Mouse (Mus musculus) ES-Bruce4 (cell line): Measurements from ENCODE around the gene Slc2a10. TPM values are rescaled to one million over a fixed set of nuclear protein-coding genes. Genes with fewer than 3 reads are reported as not detected.

Experiments used
- H3K27ac ChIP-seq: 2 replicates; pipeline ENCODE4 v1.5.1; 2012; ENCODE audit warnings: low read length, inconsistent platforms; ENCODE audit not compliant: insufficient read depth
- H3K27me3 ChIP-seq: 2 replicates; pipeline ENCODE4 v1.6.1; 2012; ENCODE audit warnings: mild to moderate bottlenecking, low read length, inconsistent platforms; ENCODE audit not compliant: control insufficient read depth, poor library complexity, insufficient read depth, severe bottlenecking
- H3K36me3 ChIP-seq: 2 replicates; pipeline ENCODE4 v1.6.1; 2012; ENCODE audit warnings: inconsistent platforms, mild to moderate bottlenecking, low read length, moderate library complexity; ENCODE audit not compliant: control insufficient read depth, poor library complexity, insufficient read depth, severe bottlenecking
- H3K4me1 ChIP-seq: one replicate; pipeline ENCODE4 v1.8.1; 2011; ENCODE audit warnings: low read length; ENCODE audit not compliant: control insufficient read depth, insufficient read depth
- H3K4me3 ChIP-seq: 2 replicates; pipeline ENCODE4 v1.5.1; 2011; ENCODE audit warnings: low read depth, mild to moderate bottlenecking, low read length
- H3K9ac ChIP-seq: 2 replicates; pipeline ENCODE4 v1.6.1; 2012; ENCODE audit warnings: low read depth, mild to moderate bottlenecking, inconsistent platforms; ENCODE audit not compliant: poor library complexity, severe bottlenecking
- H3K9me3 ChIP-seq: replicated peaks from 2 replicates; pipeline ENCODE4 v1.6.1; 2012; ENCODE audit warnings: mild to moderate bottlenecking, low read length, inconsistent platforms; ENCODE audit not compliant: control insufficient read depth, poor library complexity, insufficient read depth, severe bottlenecking
- CTCF ChIP-seq: IDR thresholded peaks from one replicate; pipeline ENCODE4 v1.8.1; 2011; ENCODE audit warnings: low read depth, low read length
- EP300 ChIP-seq: IDR thresholded peaks from 2 replicates; pipeline ENCODE4 v1.6.1; 2011; ENCODE audit warnings: low read depth, low read length; ENCODE audit not compliant: insufficient read depth
- POLR2A ChIP-seq: IDR thresholded peaks from one replicate; pipeline ENCODE4 v1.8.1; 2011; ENCODE audit warnings: low read length; ENCODE audit not compliant: insufficient read depth
- polyA plus RNA-seq: library from polyadenylated mRNA; stranded (reverse); fragments of >200 nt; gene quantifications from 2 replicates; pipeline ENCODE4 v1.2.4, GENCODE M21; 2011; ENCODE audit warnings: low read depth; ENCODE audit not compliant: missing spikeins, insufficient read depth, insufficient read length

Gene Slc2a10
- polyA plus RNA-seq, 1 experiment: 0.22 TPM

DNA sequence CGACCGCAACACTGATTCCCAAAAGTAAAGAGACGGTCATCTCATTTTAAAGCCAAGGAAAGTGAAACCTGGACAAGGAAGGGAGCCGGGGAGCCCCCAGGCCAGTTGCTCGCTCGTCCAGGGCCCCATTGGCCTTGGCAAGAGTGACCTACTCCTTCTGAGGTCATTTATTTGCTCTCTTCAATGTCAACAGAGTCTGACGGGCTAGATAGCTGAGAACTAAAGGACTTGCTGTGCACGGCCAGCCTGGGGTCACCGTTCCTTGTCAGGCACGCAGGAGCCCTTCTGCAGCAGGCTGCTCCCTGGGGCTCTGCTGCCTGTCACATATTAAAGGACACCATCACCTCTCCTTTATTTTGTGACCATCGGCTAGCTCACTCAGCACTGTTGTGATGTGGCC, 31.6 kb upstream of the Slc2a10 start:
- no peak overlapping the region for H3K9ac ChIP-seq
- H3K4me1 ChIP-seq: no peaks in the 10 kb centered on the region
- no peak overlapping the region for H3K4me3 ChIP-seq
- no peaks in the 10 kb centered on the region for H3K36me3 ChIP-seq
- H3K27ac ChIP-seq: no peak overlapping the region
- H3K27me3 ChIP-seq: no peaks in the 10 kb centered on the region
- no peak for TF ChIP-seq POLR2A
- no peak for TF ChIP-seq CTCF
- no peak for TF ChIP-seq EP300
- H3K9me3 ChIP-seq: no peaks in the 10 kb centered on the region

DNA sequence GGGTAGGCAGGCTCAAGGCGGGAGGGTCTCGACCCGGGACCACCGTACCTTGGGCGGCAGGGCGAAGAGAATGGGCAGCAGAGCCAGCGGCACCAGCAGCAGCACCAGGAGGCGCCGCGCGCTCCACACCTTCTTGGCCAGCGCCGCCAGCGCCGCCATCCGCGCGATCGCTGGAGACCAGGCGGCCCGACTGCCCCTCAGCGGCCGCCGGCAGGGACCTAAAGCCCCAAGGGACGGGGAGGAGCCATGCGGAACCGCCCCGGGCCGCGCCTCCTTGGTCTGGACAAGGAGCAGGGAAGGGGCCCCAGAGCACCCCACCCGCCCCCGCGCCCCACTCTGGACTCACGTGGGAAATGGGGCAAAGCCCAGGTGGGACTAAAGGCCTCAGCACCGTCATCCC, 30.6 kb upstream of the Slc2a10 start, which contains the start of gene Slc13a3:
Slc13a3 (minus strand) TSS at position 228 of the 400 bp plus-strand sequence.
- peak within 1 kb of the TSS; percentile 42 for H3K9ac ChIP-seq
- H3K36me3 ChIP-seq: no peaks in the 10 kb centered on the region
- H3K4me3 ChIP-seq: peak within 1 kb of the TSS; percentile 60
- no peaks in the 10 kb centered on the region for H3K9me3 ChIP-seq
- no peaks in the 10 kb centered on the region for H3K27me3 ChIP-seq
- TF ChIP-seq EP300 (no peak), CTCF (no peak), POLR2A (no peak)
- H3K4me1 ChIP-seq: no peaks in the 10 kb centered on the region
- H3K27ac ChIP-seq: no peak within 1 kb of the TSS

GRCm38 (mm10) chr2:165475412-165475811, 28.2 kb upstream of the Slc2a10 start:
- Histone ChIP-seq H3K9ac (no peak overlapping the region), H3K36me3 (no peaks in the 10 kb centered on the region), H3K27me3 (no peaks in the 10 kb centered on the region), H3K4me1 (no peaks in the 10 kb centered on the region), H3K9me3 (no peaks in the 10 kb centered on the region), H3K27ac (no peak overlapping the region), H3K4me3 (no peak overlapping the region)
- no peak for TF ChIP-seq CTCF
- no peak for TF ChIP-seq POLR2A

- Histone ChIP-seq H3K4me1 (no peaks in the 10 kb centered on the region), H3K9me3 (no peaks in the 10 kb centered on the region), H3K36me3 (no peaks in the 10 kb centered on the region), H3K9ac (no peak overlapping the region), H3K4me3 (no peak overlapping the region), H3K27me3 (no peaks in the 10 kb centered on the region), H3K27ac (no peak overlapping the region)
- TF ChIP-seq CTCF: no peak
- TF ChIP-seq POLR2A: no peak
- TF ChIP-seq EP300: no peak
Observed at GRCm38 (mm10) chr2:165475850-165476249, 27.7 kb upstream of the Slc2a10 start.

DNA sequence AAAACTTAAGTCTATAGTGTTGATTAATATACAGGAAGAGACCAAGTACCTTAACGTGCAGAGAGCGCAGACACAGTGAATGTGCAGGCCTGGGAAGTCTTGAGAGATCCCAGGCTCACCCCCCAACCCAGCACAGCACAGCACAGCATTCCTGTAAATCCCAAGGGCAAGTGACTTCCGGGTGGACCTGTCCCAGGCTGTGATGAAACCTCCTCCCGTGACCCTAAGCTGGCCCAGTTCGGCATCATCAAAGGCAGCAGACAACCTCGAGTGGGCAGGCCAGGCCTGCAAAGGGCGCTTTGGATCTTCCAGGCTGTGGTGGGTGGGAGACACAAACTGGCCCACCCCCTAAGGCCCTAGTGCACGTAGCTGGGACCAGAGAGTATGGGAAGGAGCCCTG, 21.6 kb upstream of the Slc2a10 start:
- H3K36me3 ChIP-seq: no peaks in the 10 kb centered on the region
- H3K9me3 ChIP-seq: no peaks in the 10 kb centered on the region
- no peak overlapping the region for H3K27ac ChIP-seq
- H3K4me3 ChIP-seq: no peak overlapping the region
- H3K27me3 ChIP-seq: no peaks in the 10 kb centered on the region
- TF ChIP-seq EP300: no peak
- TF ChIP-seq POLR2A: no peak
- TF ChIP-seq CTCF: no peak
- no peaks in the 10 kb centered on the region for H3K4me1 ChIP-seq
- H3K9ac ChIP-seq: no peak overlapping the region

- Histone ChIP-seq H3K9ac (no peak overlapping the region), H3K9me3 (no peaks in the 10 kb centered on the region), H3K36me3 (no peaks in the 10 kb centered on the region), H3K27me3 (no peaks in the 10 kb centered on the region), H3K4me1 (no peaks in the 10 kb centered on the region), H3K4me3 (no peak overlapping the region), H3K27ac (no peak overlapping the region)
- TF ChIP-seq EP300 (no peak), POLR2A (no peak), CTCF (no peak)
Observed at GRCm38 (mm10) chr2:165484152-165484551, 19.4 kb upstream of the Slc2a10 start.
